Mouse (Mus musculus) hindbrain, embryonic 10.5 days (tissue): ENCODE data around the gene Snd1. TPM values are rescaled to one million over a fixed set of nuclear protein-coding genes. Genes with fewer than 3 reads are reported as not detected.

ENCODE experiments used
- DNase-seq: peaks from one replicate; pipeline ENCODE4 v3.0.0-alpha.2; 2017; ENCODE audit warnings: low spot score
- H3K27ac ChIP-seq: fragments of 300-500 bp; sonication (generic); 2 replicates; pipeline ENCODE4 v1.5.1; 2016; ENCODE audit warnings: mild to moderate bottlenecking, moderate library complexity
- H3K27me3 ChIP-seq: fragments of 300-500 bp; sonication (generic); 2 replicates; pipeline ENCODE4 v1.6.1; 2016; ENCODE audit warnings: mild to moderate bottlenecking; ENCODE audit not compliant: poor library complexity, insufficient read depth, severe bottlenecking
- H3K36me3 ChIP-seq: fragments of 300-500 bp; sonication (generic); 2 replicates; pipeline ENCODE4 v1.6.1; 2016; ENCODE audit warnings: mild to moderate bottlenecking, moderate library complexity
- H3K4me1 ChIP-seq: fragments of 300-500 bp; sonication (generic); replicated peaks from 2 replicates; pipeline ENCODE4 v1.6.1; 2016; ENCODE audit warnings: mild to moderate bottlenecking
- H3K4me3 ChIP-seq: fragments of 300-500 bp; sonication (generic); 2 replicates; pipeline ENCODE4 v1.5.1; 2016; ENCODE audit warnings: mild to moderate bottlenecking, moderate library complexity
- H3K9me3 ChIP-seq: fragments of 300-500 bp; sonication (generic); 2 replicates; pipeline ENCODE4 v1.6.1; 2016; ENCODE audit warnings: mild to moderate bottlenecking, moderate library complexity
- WGBS: fragments of 180-500 bp; shearing (Covaris S2); methylation state at CpG from one replicate; pipeline ENCODE4 v1.1.7; 2016; 5-methylcytosine and 5-hydroxymethylcytosine counted together
- polyA plus RNA-seq: library from polyadenylated mRNA; unstranded; fragments of >200 nt; fragmentation: Nextera tagmentation; extraction: Ambion mirVana; gene quantifications from 2 replicates; pipeline ENCODE4 v1.2.1, GENCODE M21; 2016

The Snd1 gene
- polyA plus RNA-seq, 1 experiment from 2014 or later, result 117 TPM

- Histone ChIP-seq H3K4me3 (no peak overlapping the region), H3K4me1 (no peaks in the 10 kb centered on the region), H3K27ac (no peak overlapping the region), H3K27me3 (no peaks in the 10 kb centered on the region), H3K9me3 (no peaks in the 10 kb centered on the region), H3K36me3 (peaks cover 82% of the 10 kb centered on the region)
- 96% methylated on average over 10 of the region's 10 CpGs for WGBS
- no peak for DNase-seq
Measured at GRCm38 (mm10) chr6:28527459-28527858, 52.5 kb downstream of the Snd1 start.

- Histone ChIP-seq H3K4me3 (no peak overlapping the region), H3K27ac (no peak overlapping the region), H3K4me1 (no peaks in the 10 kb centered on the region), H3K9me3 (no peaks in the 10 kb centered on the region), H3K36me3 (peaks cover 81% of the 10 kb centered on the region), H3K27me3 (no peaks in the 10 kb centered on the region)
- no peak for DNase-seq
- WGBS, result 92% methylated on average over 6 of the region's 6 CpGs
Measured at GRCm38 (mm10) chr6:28528208-28528607, 53.3 kb downstream of the Snd1 start.

GRCm38 (mm10) chr6:28536464-28536863 lies 61.5 kb downstream of the Snd1 start:
- Histone ChIP-seq H3K4me3 (no peak overlapping the region), H3K27ac (no peak overlapping the region), H3K9me3 (no peaks in the 10 kb centered on the region), H3K36me3 (peaks cover 31% of the 10 kb centered on the region), H3K27me3 (no peaks in the 10 kb centered on the region), H3K4me1 (peaks cover 5% of the 10 kb centered on the region; the same call in 1 of the 2 replicates)
- no peak for DNase-seq
- 95% methylated on average over 5 of the region's 5 CpGs for whole genome bisulfite sequencing

GRCm38 (mm10) chr6:28537851-28538527 lies 63.0 kb downstream of the Snd1 start:
- 70% methylated on average over 10 of the region's 10 CpGs for WGBS
- Histone ChIP-seq H3K4me3 (no peak overlapping the region), H3K27ac (peak overlapping the region; percentile 37; the same call in 1 of the 2 replicates), H3K36me3 (peaks cover 25% of the 10 kb centered on the region; the same call in 1 of the 2 replicates), H3K4me1 (peaks cover 15% of the 10 kb centered on the region), H3K27me3 (no peaks in the 10 kb centered on the region), H3K9me3 (no peaks in the 10 kb centered on the region)
- peak; percentile 20 for DNase-seq

GRCm38 (mm10) chr6:28542298-28542701 lies 67.4 kb downstream of the Snd1 start:
- peaks cover 25% of the 10 kb centered on the region for H3K36me3 ChIP-seq
- WGBS, result 69% methylated on average over 6 of the region's 6 CpGs
- DNase-seq, result no peak

GRCm38 (mm10) chr6:28546943-28547342 lies 72.0 kb downstream of the Snd1 start:
- 83% methylated on average over 2 of the region's 2 CpGs for WGBS
- H3K36me3 ChIP-seq, result peaks cover 37% of the 10 kb centered on the region

More at GRCm38 (mm10) chr6:28542298-28542701, 67.4 kb downstream of the Snd1 start:
- Histone ChIP-seq H3K4me1 (peaks cover 27% of the 10 kb centered on the region), H3K9me3 (no peaks in the 10 kb centered on the region), H3K4me3 (no peak overlapping the region), H3K27ac (peak overlapping the region; percentile 50), H3K27me3 (no peaks in the 10 kb centered on the region)

GRCm38 (mm10) chr6:28549374-28549773 lies 74.4 kb downstream of the Snd1 start:
- H3K4me1 ChIP-seq, result peaks cover 38% of the 10 kb centered on the region
- H3K4me3 ChIP-seq, result no peak overlapping the region
- H3K9me3 ChIP-seq, result no peaks in the 10 kb centered on the region
- no peak overlapping the region for H3K27ac ChIP-seq
- WGBS, result 91% methylated on average over 2 of the region's 2 CpGs
- peaks cover 37% of the 10 kb centered on the region for H3K36me3 ChIP-seq
- no peak for DNase-seq
- no peaks in the 10 kb centered on the region for H3K27me3 ChIP-seq

More at GRCm38 (mm10) chr6:28546943-28547342, 72.0 kb downstream of the Snd1 start:
- H3K9me3 ChIP-seq, result no peaks in the 10 kb centered on the region
- H3K4me3 ChIP-seq, result no peak overlapping the region
- no peaks in the 10 kb centered on the region for H3K27me3 ChIP-seq
- H3K4me1 ChIP-seq, result peaks cover 36% of the 10 kb centered on the region
- no peak overlapping the region for H3K27ac ChIP-seq
- no peak for DNase-seq

GRCm38 (mm10) chr6:28550255-28551004 lies 75.5 kb downstream of the Snd1 start:
- peaks cover 47% of the 10 kb centered on the region for H3K4me1 ChIP-seq
- no peaks in the 10 kb centered on the region for H3K9me3 ChIP-seq
- peaks cover 28% of the 10 kb centered on the region for H3K36me3 ChIP-seq
- no peak overlapping the region for H3K4me3 ChIP-seq
- peak overlapping the region; percentile 50; the same call in 1 of the 2 replicates for H3K27ac ChIP-seq
- no peaks in the 10 kb centered on the region for H3K27me3 ChIP-seq
- WGBS, result 66% methylated on average over 7 of the region's 7 CpGs
- DNase-seq, result no peak

GRCm38 (mm10) chr6:28554470-28554869 lies 79.5 kb downstream of the Snd1 start:
- peaks cover 3% of the 10 kb centered on the region for H3K36me3 ChIP-seq
- no peaks in the 10 kb centered on the region for H3K9me3 ChIP-seq
- no peaks in the 10 kb centered on the region for H3K27me3 ChIP-seq
- no peak for DNase-seq
- WGBS, result 85% methylated on average over 1 of the region's 1 CpGs
- H3K4me1 ChIP-seq, result peaks cover 60% of the 10 kb centered on the region
- H3K27ac ChIP-seq, result peak overlapping the region; percentile 70
- H3K4me3 ChIP-seq, result no peak overlapping the region

- Histone ChIP-seq H3K27ac (peak overlapping the region; percentile 70), H3K4me1 (peaks cover 60% of the 10 kb centered on the region), H3K9me3 (no peaks in the 10 kb centered on the region), H3K4me3 (no peak overlapping the region), H3K27me3 (no peaks in the 10 kb centered on the region), H3K36me3 (peaks cover 3% of the 10 kb centered on the region)
- 78% methylated on average over 6 of the region's 6 CpGs for WGBS
- no peak for DNase-seq
Measured at GRCm38 (mm10) chr6:28555002-28555401, 80.1 kb downstream of the Snd1 start.

GRCm38 (mm10) chr6:28555428-28555827 lies 80.5 kb downstream of the Snd1 start:
- no peak for DNase-seq
- 96% methylated on average over 7 of the region's 7 CpGs for WGBS
- Histone ChIP-seq H3K36me3 (peaks cover 3% of the 10 kb centered on the region), H3K27ac (peak overlapping the region; percentile 70; the same call in 1 of the 2 replicates), H3K27me3 (no peaks in the 10 kb centered on the region), H3K9me3 (no peaks in the 10 kb centered on the region), H3K4me3 (no peak overlapping the region), H3K4me1 (peaks cover 56% of the 10 kb centered on the region)

- DNase-seq, result no peak
- peaks cover 10% of the 10 kb centered on the region for H3K36me3 ChIP-seq
- WGBS, result 77% methylated on average over 6 of the region's 6 CpGs
- H3K27ac ChIP-seq, result 0 out of 2 replicates have a peak overlapping the region, but pooled peaks have one; percentile 13
- no peak overlapping the region for H3K4me3 ChIP-seq
- H3K4me1 ChIP-seq, result peaks cover 35% of the 10 kb centered on the region
- H3K27me3 ChIP-seq, result no peaks in the 10 kb centered on the region
- H3K9me3 ChIP-seq, result no peaks in the 10 kb centered on the region
Measured at GRCm38 (mm10) chr6:28557728-28558127, 82.8 kb downstream of the Snd1 start.

GRCm38 (mm10) chr6:28559419-28559818 lies 84.5 kb downstream of the Snd1 start:
- Histone ChIP-seq H3K4me1 (peaks cover 21% of the 10 kb centered on the region), H3K9me3 (no peaks in the 10 kb centered on the region), H3K27ac (no peak overlapping the region), H3K36me3 (peaks cover 10% of the 10 kb centered on the region), H3K4me3 (no peak overlapping the region), H3K27me3 (no peaks in the 10 kb centered on the region)
- no peak for DNase-seq
- WGBS, result 95% methylated on average over 2 of the region's 2 CpGs
